Mouse (Mus musculus): Measurements from ENCODE around the gene Mmp15.

DNA sequence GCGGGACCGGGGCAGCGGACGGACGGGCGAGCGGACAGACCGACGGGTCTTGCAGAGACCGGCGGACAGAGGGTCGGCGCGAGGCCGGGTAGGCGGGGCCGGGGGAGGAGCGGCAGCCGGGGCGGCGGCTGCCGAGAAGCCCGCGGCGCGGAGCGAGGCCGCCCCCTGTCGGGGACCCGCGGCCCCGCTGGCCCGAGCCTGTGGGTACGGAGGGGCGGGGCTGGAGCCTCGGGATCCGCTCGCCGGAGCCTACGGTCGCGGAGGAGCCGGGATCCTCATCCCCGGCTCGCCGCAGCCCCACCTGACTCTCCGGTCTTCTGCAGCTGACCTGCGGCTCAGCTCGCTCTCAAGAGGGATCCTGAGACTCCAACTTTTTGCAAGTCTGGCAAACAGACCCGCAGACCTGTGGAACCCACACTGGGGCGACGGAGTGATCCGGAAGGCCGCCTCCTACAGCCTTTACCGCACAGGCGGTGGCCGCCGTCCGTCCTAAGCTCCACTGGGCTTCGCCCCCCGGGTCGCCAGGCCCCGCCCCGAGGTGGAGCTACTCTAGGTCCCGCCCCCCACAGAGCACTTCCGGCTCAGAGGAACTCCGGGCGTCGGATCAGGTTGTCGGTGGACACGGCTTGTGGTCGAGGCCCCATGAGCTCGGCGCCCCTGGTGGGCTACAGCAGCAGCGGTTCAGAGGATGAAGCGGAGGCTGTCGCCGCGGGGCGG, 20.2 kb upstream of the Mmp15 start, which contains the start of the genes Zfp319 and Usb1:
- TF ChIP-seq CTCF (IDR thresholded peaks at IDR 0.05) (peak; percentile 73), EP300 (IDR thresholded peaks at IDR 0.05) (no peak)

All from lung, postnatal 0 days (tissue).